Mouse (Mus musculus): Measurements from ENCODE around the gene Fbxw8. TPM values are rescaled to one million over a fixed set of nuclear protein-coding genes. Genes with fewer than 3 reads are reported as not detected.

Gene Fbxw8
- polyA plus RNA-seq, 1 experiment from 2014 or later = 21.4 TPM

DNA sequence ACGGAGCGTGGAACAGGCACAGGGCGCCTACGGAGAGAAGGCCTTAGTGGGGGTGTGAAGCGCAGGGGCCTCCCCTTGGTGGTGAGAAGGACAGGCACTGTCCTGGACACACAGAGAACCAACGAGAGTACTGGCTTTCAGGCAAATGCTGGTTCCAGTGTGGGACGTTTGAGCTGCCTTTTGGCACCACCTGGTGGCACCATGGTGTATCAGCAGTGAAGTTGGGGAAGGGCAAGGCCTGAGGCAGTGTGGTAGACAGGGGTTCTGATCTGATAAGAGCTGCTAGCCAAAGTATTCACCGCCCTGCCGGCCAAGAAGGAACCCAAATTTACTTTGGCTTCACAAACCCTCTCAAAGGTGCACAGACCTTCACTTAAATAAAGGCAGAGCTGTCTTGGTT lies 85.9 kb downstream of the Fbxw8 start:
- no peak overlapping the region for H3K4me3 ChIP-seq (ENCODE audit: low read depth, low read length)
- H3K27me3 ChIP-seq (ENCODE audit: control insufficient read depth, insufficient read depth, low read length) = no peaks in the 10 kb centered on the region
- no peak overlapping the region for H3K4me2 ChIP-seq (replicated peaks; ENCODE audit: low read depth, low read length)
- 45% methylated on average over 9 of the region's 9 CpGs for WGBS
- H3K9ac ChIP-seq (ENCODE audit: low read depth, low read length) = no peak overlapping the region
- H3K4me1 ChIP-seq (replicated peaks; ENCODE audit: control insufficient read depth, insufficient read depth, low read length) = no peaks in the 10 kb centered on the region
- DNase-seq (ENCODE audit: low spot score) = peak; percentile 82
- no peak overlapping the region for H3K27ac ChIP-seq (ENCODE audit: low read depth, low read length)
- no peaks in the 10 kb centered on the region for H3K9me3 ChIP-seq (ENCODE audit: control insufficient read depth, low read length)
- peaks cover 3% of the 10 kb centered on the region; the same call in 1 of the 2 replicates for H3K36me3 ChIP-seq (ENCODE audit: control insufficient read depth, insufficient read depth, low read length)
- peak; percentile 51; the same call in 1 of the 2 replicates for ATAC-seq (ENCODE audit: low FRiP score)

DNA sequence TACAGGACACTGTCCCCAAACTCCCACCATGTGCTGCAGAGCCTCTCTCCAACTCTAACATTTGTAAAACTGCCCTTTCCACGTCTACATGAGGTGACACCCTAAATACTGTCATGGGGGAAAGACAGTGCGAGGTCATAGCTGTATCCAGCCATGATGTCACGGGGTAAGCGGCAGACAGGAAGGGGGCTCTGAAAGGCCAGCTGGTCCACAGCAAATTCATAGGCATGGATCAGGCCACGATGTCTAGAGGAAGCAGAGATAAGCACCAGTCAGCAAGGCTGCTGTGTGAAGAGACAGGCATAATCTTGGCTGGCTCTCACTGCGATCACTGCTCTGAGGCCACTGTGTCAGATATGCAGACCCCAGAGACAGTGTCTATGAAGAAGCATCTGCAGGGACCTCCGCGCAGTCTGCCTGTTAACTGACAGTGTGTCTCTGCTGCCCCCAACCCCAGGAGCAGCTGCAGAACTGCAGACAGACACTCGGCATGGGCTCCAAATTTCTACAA lies 87.2 kb downstream of the Fbxw8 start:
- WGBS = 85% methylated on average over 9 of the region's 9 CpGs

DNA sequence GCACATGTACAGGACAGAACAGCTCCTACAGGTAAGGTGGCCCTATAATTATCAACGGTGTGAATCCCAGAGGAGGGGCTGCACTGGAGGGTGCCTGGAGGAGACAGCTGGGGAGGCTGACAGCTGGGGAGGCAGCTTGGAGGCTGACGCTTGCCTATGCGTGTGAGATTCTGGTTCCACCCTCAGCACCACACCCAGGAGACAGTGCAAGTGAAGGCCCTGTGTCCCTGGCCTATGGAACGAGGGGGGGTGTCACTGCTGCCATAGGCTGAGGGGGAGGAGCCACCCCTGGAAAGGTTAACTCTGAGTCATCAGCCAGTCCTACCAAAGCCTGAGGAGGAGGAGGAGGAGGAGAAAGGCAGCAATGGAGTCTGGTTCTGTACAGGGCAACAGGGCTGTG lies 87.7 kb downstream of the Fbxw8 start:
- 87% methylated on average over 4 of the region's 4 CpGs for WGBS
- DNase-seq (ENCODE audit: low spot score) = no peak
- Histone ChIP-seq H3K36me3 (ENCODE audit: control insufficient read depth, insufficient read depth, low read length) (peaks cover 3% of the 10 kb centered on the region; the same call in 1 of the 2 replicates), H3K9ac (ENCODE audit: low read depth, low read length) (no peak overlapping the region), H3K9me3 (ENCODE audit: control insufficient read depth, low read length) (no peaks in the 10 kb centered on the region), H3K4me1 (replicated peaks; ENCODE audit: control insufficient read depth, insufficient read depth, low read length) (no peaks in the 10 kb centered on the region), H3K27me3 (ENCODE audit: control insufficient read depth, insufficient read depth, low read length) (no peaks in the 10 kb centered on the region), H3K27ac (ENCODE audit: low read depth, low read length) (no peak overlapping the region), H3K4me3 (ENCODE audit: low read depth, low read length) (no peak overlapping the region), H3K4me2 (replicated peaks; ENCODE audit: low read depth, low read length) (no peak overlapping the region)
- no peak for ATAC-seq (ENCODE audit: low FRiP score)

More for the DNA sequence above, 87.2 kb downstream of the Fbxw8 start:
- DNase-seq (ENCODE audit: low spot score) (no peak), ATAC-seq (ENCODE audit: low FRiP score) (no peak)
- Histone ChIP-seq H3K9me3 (ENCODE audit: control insufficient read depth, low read length) (no peaks in the 10 kb centered on the region), H3K4me1 (replicated peaks; ENCODE audit: control insufficient read depth, insufficient read depth, low read length) (no peaks in the 10 kb centered on the region), H3K27ac (ENCODE audit: low read depth, low read length) (no peak overlapping the region), H3K9ac (ENCODE audit: low read depth, low read length) (no peak overlapping the region), H3K4me2 (replicated peaks; ENCODE audit: low read depth, low read length) (no peak overlapping the region), H3K4me3 (ENCODE audit: low read depth, low read length) (no peak overlapping the region), H3K27me3 (ENCODE audit: control insufficient read depth, insufficient read depth, low read length) (no peaks in the 10 kb centered on the region), H3K36me3 (ENCODE audit: control insufficient read depth, insufficient read depth, low read length) (peaks cover 3% of the 10 kb centered on the region; the same call in 1 of the 2 replicates)

- H3K27me3 ChIP-seq (ENCODE audit: control insufficient read depth, insufficient read depth, low read length) = no peaks in the 10 kb centered on the region
- H3K36me3 ChIP-seq (ENCODE audit: control insufficient read depth, insufficient read depth, low read length) = peaks cover 3% of the 10 kb centered on the region; the same call in 1 of the 2 replicates
- no peak overlapping the region for H3K27ac ChIP-seq (ENCODE audit: low read depth, low read length)
- no peak overlapping the region for H3K4me3 ChIP-seq (ENCODE audit: low read depth, low read length)
- no peak overlapping the region for H3K4me2 ChIP-seq (replicated peaks; ENCODE audit: low read depth, low read length)
- ATAC-seq (ENCODE audit: low FRiP score) (no peak), DNase-seq (ENCODE audit: low spot score) (peak; percentile 81)
- no peaks in the 10 kb centered on the region for H3K9me3 ChIP-seq (ENCODE audit: control insufficient read depth, low read length)
- no peak overlapping the region for H3K9ac ChIP-seq (ENCODE audit: low read depth, low read length)
- no peaks in the 10 kb centered on the region for H3K4me1 ChIP-seq (replicated peaks; ENCODE audit: control insufficient read depth, insufficient read depth, low read length)
- WGBS = 54% methylated on average over 5 of the region's 5 CpGs
Measured at GRCm38 (mm10) chr5:118066828-118067227, 88.4 kb downstream of the Fbxw8 start.

DNA sequence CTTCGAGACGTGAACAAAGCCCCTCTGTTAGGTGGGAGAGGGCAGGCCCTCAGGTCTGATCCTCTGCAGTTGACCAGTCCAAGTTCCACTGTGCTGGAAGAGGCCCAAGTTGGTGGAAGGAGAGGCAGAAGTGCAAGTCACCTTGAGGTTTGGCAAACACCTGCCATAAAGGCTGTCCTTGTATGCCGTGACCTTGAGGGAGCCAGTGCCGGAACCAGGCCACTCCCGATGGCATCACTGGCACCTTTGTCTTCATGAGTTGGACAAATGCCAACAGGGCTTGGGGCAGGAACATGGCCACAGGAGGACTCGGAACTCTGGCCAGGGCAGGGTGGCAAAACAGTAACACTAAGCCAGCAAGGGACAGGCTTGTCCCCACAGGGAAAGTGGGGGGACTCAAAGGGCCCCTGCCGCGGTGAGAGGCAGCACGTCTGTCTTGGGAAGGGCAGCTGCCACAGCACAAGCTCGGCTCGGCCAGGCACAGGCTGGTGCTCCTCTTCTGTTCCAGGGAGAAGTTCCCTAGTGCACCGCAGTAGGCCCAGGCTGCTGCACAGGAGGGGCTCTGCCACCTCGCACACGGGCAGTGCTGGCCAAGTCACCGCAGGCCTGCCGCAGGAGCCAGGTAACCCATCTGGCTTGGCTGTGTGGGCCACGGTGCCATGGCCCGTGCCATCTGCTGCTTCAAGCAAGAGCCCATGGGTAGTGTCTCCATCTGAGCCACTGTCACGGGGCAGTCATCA lies 89.6 kb downstream of the Fbxw8 start:
- WGBS = 94% methylated on average over 19 of the region's 19 CpGs
- Histone ChIP-seq H3K36me3 (ENCODE audit: control insufficient read depth, insufficient read depth, low read length) (peaks cover 3% of the 10 kb centered on the region; the same call in 1 of the 2 replicates), H3K27ac (ENCODE audit: low read depth, low read length) (no peak overlapping the region), H3K9me3 (ENCODE audit: control insufficient read depth, low read length) (no peaks in the 10 kb centered on the region), H3K4me1 (replicated peaks; ENCODE audit: control insufficient read depth, insufficient read depth, low read length) (no peaks in the 10 kb centered on the region), H3K4me3 (ENCODE audit: low read depth, low read length) (no peak overlapping the region), H3K4me2 (replicated peaks; ENCODE audit: low read depth, low read length) (no peak overlapping the region), H3K9ac (ENCODE audit: low read depth, low read length) (no peak overlapping the region), H3K27me3 (ENCODE audit: control insufficient read depth, insufficient read depth, low read length) (no peaks in the 10 kb centered on the region)
- no peak for DNase-seq (ENCODE audit: low spot score)
- no peak for ATAC-seq (ENCODE audit: low FRiP score)

DNA sequence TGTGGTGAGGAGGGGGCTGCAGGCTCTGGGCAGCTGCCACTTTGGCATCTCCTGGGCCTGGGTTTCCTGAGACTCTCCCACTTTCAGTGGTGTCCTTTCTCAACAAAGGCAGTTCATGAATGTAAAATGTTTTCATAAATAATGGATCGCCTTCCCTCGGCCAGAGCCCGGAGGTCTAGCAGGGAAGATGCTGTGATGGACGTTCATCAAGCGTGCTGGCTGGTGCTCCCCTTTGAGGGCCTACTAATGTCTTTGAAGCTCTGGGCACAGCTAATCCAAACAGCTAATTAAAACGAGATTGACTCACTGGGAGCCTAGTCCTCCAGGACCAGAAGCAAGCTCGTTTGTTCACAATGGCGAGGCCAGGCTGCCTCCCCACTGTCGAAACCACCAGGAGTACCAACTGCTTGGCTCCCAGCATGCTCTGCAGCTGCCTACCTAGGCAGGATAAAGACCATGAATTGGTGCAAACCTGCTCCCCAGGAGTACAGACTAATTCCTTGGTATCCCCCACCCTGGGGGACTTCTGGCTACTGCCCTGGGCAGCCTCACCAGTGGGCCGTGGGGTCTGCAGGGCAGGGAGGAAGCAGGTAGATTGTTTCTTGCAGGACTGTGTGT lies 90.9 kb downstream of the Fbxw8 start:
- no peak overlapping the region for H3K9ac ChIP-seq (ENCODE audit: low read depth, low read length)
- H3K27ac ChIP-seq (ENCODE audit: low read depth, low read length) = peak overlapping the region; percentile 58
- ATAC-seq (ENCODE audit: low FRiP score) (peak; percentile 41; the same call in 1 of the 2 replicates), DNase-seq (ENCODE audit: low spot score) (no peak)
- peaks cover 3% of the 10 kb centered on the region; the same call in 1 of the 2 replicates for H3K36me3 ChIP-seq (ENCODE audit: control insufficient read depth, insufficient read depth, low read length)
- H3K27me3 ChIP-seq (ENCODE audit: control insufficient read depth, insufficient read depth, low read length) = no peaks in the 10 kb centered on the region
- no peaks in the 10 kb centered on the region for H3K9me3 ChIP-seq (ENCODE audit: control insufficient read depth, low read length)
- WGBS = 52% methylated on average over 10 of the region's 10 CpGs
- H3K4me3 ChIP-seq (ENCODE audit: low read depth, low read length) = no peak overlapping the region
- no peaks in the 10 kb centered on the region for H3K4me1 ChIP-seq (replicated peaks; ENCODE audit: control insufficient read depth, insufficient read depth, low read length)
- H3K4me2 ChIP-seq (replicated peaks; ENCODE audit: low read depth, low read length) = no peak overlapping the region

DNA sequence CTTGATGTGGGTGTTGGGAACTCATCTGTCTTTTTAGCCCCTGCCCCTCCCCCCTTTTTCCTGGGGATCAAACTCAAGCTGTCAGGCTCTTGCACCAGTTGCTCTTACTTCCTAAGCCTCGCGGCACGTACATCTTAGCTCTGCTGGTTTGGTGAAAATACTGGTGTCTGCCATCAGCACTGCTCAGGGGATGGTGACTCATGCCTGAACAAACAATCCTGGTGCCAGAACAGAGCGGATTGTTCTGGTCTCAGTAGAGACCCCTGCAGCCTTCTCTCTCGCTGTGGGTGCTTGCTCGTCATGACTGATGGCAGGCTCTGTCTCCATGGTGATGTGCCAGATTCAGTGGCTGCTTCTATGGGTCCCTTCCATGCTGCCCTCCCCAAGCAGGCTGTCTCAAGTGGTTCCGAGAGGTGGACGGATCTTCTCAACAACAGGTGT lies 92.1 kb downstream of the Fbxw8 start:
- Histone ChIP-seq H3K9ac (ENCODE audit: low read depth, low read length) (no peak overlapping the region), H3K27me3 (ENCODE audit: control insufficient read depth, insufficient read depth, low read length) (no peaks in the 10 kb centered on the region), H3K36me3 (ENCODE audit: control insufficient read depth, insufficient read depth, low read length) (peaks cover 3% of the 10 kb centered on the region; the same call in 1 of the 2 replicates), H3K4me3 (ENCODE audit: low read depth, low read length) (no peak overlapping the region), H3K27ac (ENCODE audit: low read depth, low read length) (no peak overlapping the region), H3K9me3 (ENCODE audit: control insufficient read depth, low read length) (no peaks in the 10 kb centered on the region), H3K4me2 (replicated peaks; ENCODE audit: low read depth, low read length) (no peak overlapping the region), H3K4me1 (replicated peaks; ENCODE audit: control insufficient read depth, insufficient read depth, low read length) (no peaks in the 10 kb centered on the region)
- WGBS = 75% methylated on average over 8 of the region's 8 CpGs
- DNase-seq (ENCODE audit: low spot score) (no peak), ATAC-seq (ENCODE audit: low FRiP score) (no peak)

- H3K27me3 ChIP-seq (ENCODE audit: control insufficient read depth, insufficient read depth, low read length) = no peaks in the 10 kb centered on the region
- H3K4me2 ChIP-seq (replicated peaks; ENCODE audit: low read depth, low read length) = no peak overlapping the region
- no peak overlapping the region for H3K4me3 ChIP-seq (ENCODE audit: low read depth, low read length)
- peaks cover 3% of the 10 kb centered on the region; the same call in 1 of the 2 replicates for H3K36me3 ChIP-seq (ENCODE audit: control insufficient read depth, insufficient read depth, low read length)
- no peak for ATAC-seq (ENCODE audit: low FRiP score)
- no peak overlapping the region for H3K27ac ChIP-seq (ENCODE audit: low read depth, low read length)
- H3K9me3 ChIP-seq (ENCODE audit: control insufficient read depth, low read length) = no peaks in the 10 kb centered on the region
- H3K4me1 ChIP-seq (replicated peaks; ENCODE audit: control insufficient read depth, insufficient read depth, low read length) = no peaks in the 10 kb centered on the region
- no peak overlapping the region for H3K9ac ChIP-seq (ENCODE audit: low read depth, low read length)
- DNase-seq (ENCODE audit: low spot score) = no peak
- WGBS = 94% methylated on average over 17 of the region's 18 CpGs
Measured at GRCm38 (mm10) chr5:118061391-118061790, 93.9 kb downstream of the Fbxw8 start.
